Mouse (Mus musculus) CH12.LX (cell line): Measurements from ENCODE around the gene Col4a2. TPM values are rescaled to one million over a fixed set of nuclear protein-coding genes. Genes with fewer than 3 reads are reported as not detected.

ENCODE experiments used
- DNase-seq: peaks from one replicate; pipeline ENCODE4 v3.0.0-alpha.2; 2013; ENCODE audit errors: extremely low read depth
- H3K27ac ChIP-seq: 2 replicates; pipeline ENCODE4 v1.5.1; 2012; ENCODE audit warnings: low read depth, mild to moderate bottlenecking, control low read depth, moderate library complexity; ENCODE audit not compliant: insufficient read depth
- H3K27me3 ChIP-seq: replicated peaks from 2 replicates; pipeline ENCODE3; 2012; ENCODE audit warnings: inconsistent platforms
- H3K36me3 ChIP-seq, 2 experiments: replicated peaks in 1 of 2; 2 replicates each; pipeline versions ENCODE3 to v1.6.1; 2012; ENCODE audit warnings: inconsistent platforms in 1 of 2, low read length in 1 of 2, mild to moderate bottlenecking in 1 of 2, mixed read lengths in 1 of 2, moderate library complexity in 1 of 2; ENCODE audit not compliant: control insufficient read depth in 1 of 2, insufficient read depth in 1 of 2
- H3K4me1 ChIP-seq, 2 experiments: 2 replicates each; pipeline ENCODE4 v1.6.1; 2012; ENCODE audit warnings: inconsistent platforms in 1 of 2, moderate library complexity in 1 of 2; ENCODE audit not compliant: insufficient read depth in 2 of 2, control insufficient read depth in 1 of 2
- H3K4me2 ChIP-seq: 2 replicates; pipeline ENCODE4 v1.6.1; 2012; ENCODE audit warnings: low read depth, mild to moderate bottlenecking, control low read depth; ENCODE audit not compliant: poor library complexity, insufficient read depth, severe bottlenecking
- H3K4me3 ChIP-seq, 3 experiments: fragments of 150-350 bp in 1 of 3; sonication (generic) in 1 of 3; replicated peaks in 1 of 3; 2 replicates each; pipeline versions ENCODE3 to v1.5.1; 2011 to 2012; ENCODE audit warnings: low read depth in 2 of 3, low read length in 2 of 3, mild to moderate bottlenecking in 2 of 3, moderate library complexity in 2 of 3, control low read depth in 1 of 3, improper control_type of control experiment in 1 of 3, inconsistent platforms in 1 of 3, mixed read lengths in 1 of 3; ENCODE audit not compliant: poor library complexity in 1 of 3
- H3K79me2 ChIP-seq: replicated peaks from 2 replicates; pipeline ENCODE4 v1.6.1; 2012; ENCODE audit warnings: mild to moderate bottlenecking, moderate library complexity; ENCODE audit not compliant: control insufficient read depth, poor library complexity, insufficient read depth, severe bottlenecking; ENCODE audit errors: extremely low read depth
- H3K9ac ChIP-seq: 2 replicates; pipeline ENCODE4 v1.6.1; 2012; ENCODE audit warnings: low read depth, mild to moderate bottlenecking, control low read depth, moderate library complexity; ENCODE audit not compliant: insufficient read depth
- H3K9me3 ChIP-seq: replicated peaks from 2 replicates; pipeline ENCODE3; 2012; ENCODE audit warnings: low read length, inconsistent platforms, mixed read lengths
- BHLHE40 ChIP-seq: IDR thresholded peaks from 2 replicates; pipeline ENCODE4 v1.6.1; 2011; ENCODE audit warnings: mild to moderate bottlenecking, low read depth, low read length, improper control_type of control experiment
- ELF1 ChIP-seq: IDR thresholded peaks from 2 replicates; pipeline ENCODE4 v1.6.1; 2014; ENCODE audit warnings: low read depth, mild to moderate bottlenecking, inconsistent platforms, low read length, improper control_type of control experiment
- ETS1 ChIP-seq: conservative IDR thresholded peaks from 2 replicates; pipeline ENCODE4 v1.6.1; 2012; ENCODE audit warnings: low read depth, mild to moderate bottlenecking, inconsistent platforms, low read length, improper control_type of control experiment, moderate library complexity
- GABPA ChIP-seq: IDR thresholded peaks from 2 replicates; pipeline ENCODE4 v1.6.1; 2012; ENCODE audit warnings: low read depth, low read length, improper control_type of control experiment, inconsistent platforms; ENCODE audit not compliant: insufficient replicate concordance
- HCFC1 ChIP-seq: IDR thresholded peaks from 2 replicates; pipeline ENCODE4 v1.6.1; 2012; ENCODE audit warnings: low read depth, mild to moderate bottlenecking, inconsistent platforms, low read length, improper control_type of control experiment
- JUND ChIP-seq: conservative IDR thresholded peaks from 2 replicates; pipeline ENCODE4 v1.6.1; 2011; ENCODE audit warnings: low read depth, low read length, improper control_type of control experiment
- KAT2A ChIP-seq: IDR thresholded peaks from 2 replicates; pipeline ENCODE4 v1.6.1; 2012; ENCODE audit warnings: low read length, improper control_type of control experiment, inconsistent platforms; ENCODE audit not compliant: insufficient replicate concordance
- MAFK ChIP-seq: IDR thresholded peaks from 2 replicates; pipeline ENCODE4 v1.6.1; 2011; ENCODE audit warnings: low read length, improper control_type of control experiment; ENCODE audit not compliant: insufficient replicate concordance
- MAX ChIP-seq: IDR thresholded peaks from 2 replicates; pipeline ENCODE4 v1.6.1; 2011; ENCODE audit warnings: low read length, improper control_type of control experiment
- MAZ ChIP-seq: IDR thresholded peaks from 2 replicates; pipeline ENCODE4 v1.6.1; 2012; ENCODE audit warnings: low read depth, mild to moderate bottlenecking, inconsistent platforms, low read length, improper control_type of control experiment, moderate library complexity
- MEF2A ChIP-seq: IDR thresholded peaks from 2 replicates; pipeline ENCODE4 v1.6.1; 2014; ENCODE audit warnings: low read depth, mild to moderate bottlenecking, inconsistent platforms, low read length, improper control_type of control experiment, borderline replicate concordance
- MYC ChIP-seq: IDR thresholded peaks from 2 replicates; pipeline ENCODE4 v1.6.1; 2011; ENCODE audit warnings: low read depth, mild to moderate bottlenecking, improper control_type of control experiment, low read length
- NELFE ChIP-seq: IDR thresholded peaks from 2 replicates; pipeline ENCODE4 v1.6.1; 2011; ENCODE audit warnings: low read depth, low read length, improper control_type of control experiment
- NRF1 ChIP-seq: IDR thresholded peaks from 2 replicates; pipeline ENCODE4 v1.6.1; 2014; ENCODE audit warnings: low read depth, mild to moderate bottlenecking, inconsistent platforms, low read length, improper control_type of control experiment, moderate library complexity
- PAX5 ChIP-seq: IDR thresholded peaks from 2 replicates; pipeline ENCODE4 v1.6.1; 2012; ENCODE audit warnings: low read length, inconsistent platforms, mixed read lengths
- POLR2A ChIP-seq: IDR thresholded peaks from 2 replicates; pipeline ENCODE4 v1.6.1; 2011; ENCODE audit warnings: low read depth, mild to moderate bottlenecking, improper control_type of control experiment, low read length
- RAD21 ChIP-seq: IDR thresholded peaks from 2 replicates; pipeline ENCODE4 v1.6.1; 2011; ENCODE audit warnings: low read depth, mild to moderate bottlenecking, low read length, improper control_type of control experiment, moderate library complexity
- SIN3A ChIP-seq: IDR thresholded peaks from 2 replicates; pipeline ENCODE4 v1.6.1; 2012; ENCODE audit warnings: low read length, improper control_type of control experiment, inconsistent platforms
- SMC3 ChIP-seq: IDR thresholded peaks from 2 replicates; pipeline ENCODE4 v1.6.1; 2011; ENCODE audit warnings: low read depth, low read length, improper control_type of control experiment
- TBP ChIP-seq: conservative IDR thresholded peaks from 2 replicates; pipeline ENCODE4 v1.6.1; 2011; ENCODE audit warnings: low read depth, low read length, improper control_type of control experiment
- TCF12 ChIP-seq: IDR thresholded peaks from 2 replicates; pipeline ENCODE4 v1.6.1; 2014; ENCODE audit warnings: low read depth, mild to moderate bottlenecking, inconsistent platforms, low read length, improper control_type of control experiment
- UBTF ChIP-seq: IDR thresholded peaks from 2 replicates; pipeline ENCODE4 v1.6.1; 2012; ENCODE audit warnings: low read depth, mild to moderate bottlenecking, inconsistent platforms, low read length, improper control_type of control experiment, moderate library complexity
- USF1 ChIP-seq: IDR thresholded peaks from 2 replicates; pipeline ENCODE4 v1.6.1; 2014; ENCODE audit warnings: low read depth, mild to moderate bottlenecking, inconsistent platforms, low read length, improper control_type of control experiment
- ZC3H11A ChIP-seq: IDR thresholded peaks from 2 replicates; pipeline ENCODE4 v1.6.1; 2012; ENCODE audit warnings: low read depth, mild to moderate bottlenecking, inconsistent platforms, low read length, improper control_type of control experiment
- dilution Hi-C: fragments of 300-500 bp; cut with MboI; formaldehyde crosslinking; loops from 2 replicates; pipeline ENCODE4 v1.14.3; 2020; ENCODE audit warnings: low sequenced_read_pairs; ENCODE audit not compliant: extremely low pct_unique_long_range_greater_than_20kb, extremely low pct_ligation_motif_present
- in situ Hi-C: fragments of 300-500 bp; cut with MboI; formaldehyde crosslinking; loops from 3 replicates; pipeline ENCODE4 v1.14.3; 2019; ENCODE audit warnings: low sequenced_read_pairs, low pct_ligation_motif_present, low pct_unique_long_range_greater_than_20kb, mixed read lengths
- polyA plus RNA-seq: library from polyadenylated mRNA; unstranded; fragments of >175 nt; gene quantifications from 2 replicates; pipeline ENCODE4 v1.2.1, GENCODE M21; 2012; ENCODE audit warnings: low read depth; ENCODE audit not compliant: insufficient read length
- total RNA-seq, 2 experiments: library from RNA; depleted of rRNA; stranded (reverse); fragments of 300-350 nt in 1 of 2; fragments of >200 nt in 1 of 2; gene quantifications; 2 replicates each; pipeline ENCODE4 v1.2.3; 2012 to 2014

Gene Col4a2
- total and polyA plus RNA-seq, 3 experiments, result 0.04 to 0.07 TPM; not detected in 1

DNA sequence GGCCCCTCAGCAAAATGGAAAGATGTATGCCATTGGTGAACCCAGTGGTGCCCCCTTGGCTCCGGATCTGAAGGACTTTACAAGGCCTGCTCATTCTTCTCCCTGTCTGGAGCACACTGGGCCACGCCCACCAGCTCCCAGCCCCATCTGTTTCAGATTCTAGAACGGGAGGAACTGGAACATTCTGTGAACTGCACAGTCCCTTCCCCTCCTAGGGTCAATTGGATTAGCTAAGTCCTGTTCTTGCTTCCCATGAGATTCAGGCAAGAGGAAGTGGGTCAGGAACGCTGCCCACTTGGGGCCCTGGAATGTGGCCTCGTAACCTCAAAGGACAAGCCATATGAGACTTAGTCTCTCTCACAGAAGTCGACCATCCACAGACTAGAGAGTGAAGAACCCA lies 41.8 kb upstream of the Col4a2 start:
- dilution Hi-C loops, result no loop called here
- Histone ChIP-seq H3K4me3 (no peak overlapping the region), H3K27ac (no peak overlapping the region), H3K27me3 (peaks cover 89% of the 10 kb centered on the region), H3K9ac (no peak overlapping the region), H3K79me2 (no peaks in the 10 kb centered on the region), H3K4me1 (peaks cover 0 to 9% of the 10 kb centered on the region in 2 experiments; a peak in 1 of 4 replicates), H3K36me3 (no peaks in the 10 kb centered on the region), H3K9me3 (peaks cover 4% of the 10 kb centered on the region), H3K4me2 (no peak overlapping the region)
- no peak for DNase-seq
- in situ Hi-C loops, result no loop called here
- TF ChIP-seq MAFK (no peak), NELFE (no peak), TCF12 (no peak), POLR2A (no peak), GABPA (no peak), ETS1 (no peak), MAZ (no peak), MYC (no peak), JUND (no peak), UBTF (no peak), HCFC1 (no peak), RAD21 (no peak), TBP (no peak), ZC3H11A (no peak), SMC3 (no peak), BHLHE40 (no peak), SIN3A (no peak), MEF2A (no peak), ELF1 (no peak)

DNA sequence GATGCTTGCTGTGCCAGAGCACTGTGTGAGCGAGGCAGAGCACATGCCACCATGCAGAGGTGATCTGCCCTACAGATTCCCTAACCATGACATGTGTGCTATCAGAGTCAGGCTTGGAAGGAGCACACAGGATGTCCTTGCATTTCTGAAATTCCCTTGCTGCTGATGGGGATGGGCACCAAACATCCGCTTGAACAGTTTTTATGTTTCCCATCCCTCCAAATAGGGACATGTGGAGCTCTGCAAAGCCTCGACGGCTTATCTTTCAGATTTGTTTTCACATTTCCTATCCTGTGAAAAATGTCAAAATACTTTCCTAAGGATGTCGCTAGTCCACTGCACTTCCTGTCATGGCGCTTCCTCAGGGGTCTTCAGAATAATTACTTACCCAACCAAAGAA lies 40.4 kb upstream of the Col4a2 start:
- peaks cover 94% of the 10 kb centered on the region for H3K27me3 ChIP-seq
- peaks cover 2 to 19% of the 10 kb centered on the region in 2 experiments; a peak in 2 of 4 replicates for H3K4me1 ChIP-seq
- H3K4me3 ChIP-seq, result no peak overlapping the region
- no peaks in the 10 kb centered on the region for H3K36me3 ChIP-seq
- TF ChIP-seq KAT2A, result no peak
- no peak for TF ChIP-seq TCF12
- TF ChIP-seq ZC3H11A, result no peak
- no peak for TF ChIP-seq PAX5
- no peak for TF ChIP-seq MAX
- TF ChIP-seq NRF1, result no peak
- TF ChIP-seq GABPA, result no peak
- no peak for TF ChIP-seq USF1
- no peak for TF ChIP-seq SIN3A
- in situ Hi-C loops, result no loop called here
- H3K79me2 ChIP-seq, result no peaks in the 10 kb centered on the region
- no peak overlapping the region for H3K27ac ChIP-seq
- H3K4me2 ChIP-seq, result no peak overlapping the region
- H3K9ac ChIP-seq, result no peak overlapping the region
- H3K9me3 ChIP-seq, result peaks cover 4% of the 10 kb centered on the region
- DNase-seq, result no peak
- dilution Hi-C loops, result no loop called here
